16 mouse cellular contexts compared by ENCODE assay signal in genomic region chr9:113458741-113459154, GRCm38 (mm10).
"Had no signal": no experiment of that assay in that cellular context is flagged by ENCODE, and none has a peak within 500 bp of the region (broad histone marks: within the 10 kb centered on the region; RNA-seq: fewer than 3 reads in every experiment).

No protein-coding gene starts in this region.

- H3K9ac ChIP-seq: liver, embryonic 15.5 days; neural tube, embryonic 12.5 days had no signal

- H3K4me3 ChIP-seq: left cerebral cortex, adult 2 months; limb, embryonic 10.5 days; liver, embryonic 15.5 days; midbrain, embryonic 10.5 days; myocyte; neural tube, embryonic 12.5 days had no signal

- H3K36me3 ChIP-seq: limb, embryonic 10.5 days; liver, embryonic 15.5 days; midbrain, embryonic 10.5 days; neural tube, embryonic 12.5 days had no signal

- H3K27ac ChIP-seq: left cerebral cortex, adult 2 months; limb, embryonic 10.5 days; liver, embryonic 15.5 days; midbrain, embryonic 10.5 days; neural tube, embryonic 12.5 days; stomach, postnatal 0 days had no signal

- DNase-seq: kidney, adult 8-10 months; kidney, postnatal 25 days; lung, adult 2 months; lung, postnatal 4 days; midbrain, embryonic 14.5 days; right cerebral cortex, adult 18-20 months; right cerebral cortex, postnatal 25 days; thymus, postnatal 25 days had no signal

- H3K4me1 ChIP-seq: liver, embryonic 15.5 days had no signal

- ATAC-seq: lung, postnatal 0 days had no signal

- H3K27me3 ChIP-seq: liver, embryonic 15.5 days; neural tube, embryonic 12.5 days had no signal

- H3K9me3 ChIP-seq: limb, embryonic 10.5 days; midbrain, embryonic 10.5 days; neural tube, embryonic 12.5 days had no signal
